Mouse (Mus musculus): ENCODE data around the gene Cbln3. TPM values are rescaled to one million over a fixed set of nuclear protein-coding genes. Genes with fewer than 3 reads are reported as not detected.

The Cbln3 gene
- polyA plus RNA-seq, 1 experiment from 2014 or later = 0.51 TPM

GRCm38 (mm10) chr14:55899701-55900413 lies 15.7 kb upstream of the Cbln3 start, which contains the start of gene Sdr39u1:
TSS of gene Sdr39u1 (minus strand) at chr14:55900293.
- peak within 1 kb of the TSS; percentile 60 for H3K4me3 ChIP-seq (replicated peaks; ENCODE audit: low read length)
- peak within 1 kb of the TSS; percentile 85 for H3K9ac ChIP-seq
- 3% methylated on average over 39 of the region's 39 CpGs for WGBS
- H3K9me3 ChIP-seq (ENCODE audit: control insufficient read depth, low read length) = no peaks in the 10 kb centered on the region
- peak within 1 kb of the TSS; percentile 84 for H3K27ac ChIP-seq
- DNase-seq (ENCODE audit: low spot score) = peak; percentile 92
- peak; percentile 96 for ATAC-seq (ENCODE audit: low FRiP score)
- H3K4me2 ChIP-seq (replicated peaks) = peak within 1 kb of the TSS; percentile 93
- no peaks in the 10 kb centered on the region for H3K27me3 ChIP-seq (ENCODE audit: control insufficient read depth, insufficient read depth, low read length)
- peaks cover 35% of the 10 kb centered on the region for H3K36me3 ChIP-seq (replicated peaks; ENCODE audit: control insufficient read depth, insufficient read depth)
- H3K4me1 ChIP-seq (replicated peaks; ENCODE audit: control insufficient read depth, insufficient read depth, low read length) = peaks cover 13% of the 10 kb centered on the region

DNA sequence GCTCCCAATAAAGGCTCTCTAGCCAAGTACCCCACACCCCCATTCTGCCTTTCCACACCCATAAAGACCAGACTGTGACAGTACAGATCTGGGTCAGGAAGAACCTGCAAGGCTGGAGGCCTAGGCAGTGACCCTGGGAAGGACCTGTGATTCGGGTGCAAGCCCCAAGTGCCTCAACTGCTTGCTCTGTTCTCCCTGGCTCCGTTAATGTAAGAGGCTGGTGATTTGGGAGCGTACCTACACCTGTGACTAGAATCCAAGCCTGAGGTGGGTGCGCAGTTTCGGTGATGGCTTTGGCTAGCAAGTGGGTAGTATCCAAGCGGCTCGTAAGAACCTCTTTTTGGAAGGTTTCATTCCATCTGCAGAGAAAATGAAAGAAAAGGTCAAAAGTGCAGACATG lies 14.8 kb upstream of the Cbln3 start:
- 89% methylated on average over 7 of the region's 7 CpGs for WGBS
- no peak overlapping the region for H3K9ac ChIP-seq
- H3K27ac ChIP-seq = no peak overlapping the region
- ATAC-seq (ENCODE audit: low FRiP score) (no peak), DNase-seq (ENCODE audit: low spot score) (no peak)
- H3K36me3 ChIP-seq (replicated peaks; ENCODE audit: control insufficient read depth, insufficient read depth) = peaks cover 44% of the 10 kb centered on the region
- peaks cover 13% of the 10 kb centered on the region for H3K4me1 ChIP-seq (replicated peaks; ENCODE audit: control insufficient read depth, insufficient read depth, low read length)
- H3K4me2 ChIP-seq (replicated peaks) = peak overlapping the region; percentile 93
- no peak overlapping the region for H3K4me3 ChIP-seq (replicated peaks; ENCODE audit: low read length)
- no peaks in the 10 kb centered on the region for H3K9me3 ChIP-seq (ENCODE audit: control insufficient read depth, low read length)
- H3K27me3 ChIP-seq (ENCODE audit: control insufficient read depth, insufficient read depth, low read length) = no peaks in the 10 kb centered on the region

- H3K4me2 ChIP-seq (replicated peaks) = no peak overlapping the region
- no peaks in the 10 kb centered on the region for H3K9me3 ChIP-seq (ENCODE audit: control insufficient read depth, low read length)
- H3K4me3 ChIP-seq (replicated peaks; ENCODE audit: low read length) = no peak overlapping the region
- ATAC-seq (ENCODE audit: low FRiP score) (no peak), DNase-seq (ENCODE audit: low spot score) (no peak)
- no peak overlapping the region for H3K9ac ChIP-seq
- no peaks in the 10 kb centered on the region for H3K27me3 ChIP-seq (ENCODE audit: control insufficient read depth, insufficient read depth, low read length)
- H3K36me3 ChIP-seq (replicated peaks; ENCODE audit: control insufficient read depth, insufficient read depth) = peaks cover 53% of the 10 kb centered on the region
- peaks cover 13% of the 10 kb centered on the region for H3K4me1 ChIP-seq (replicated peaks; ENCODE audit: control insufficient read depth, insufficient read depth, low read length)
- H3K27ac ChIP-seq = no peak overlapping the region
- 94% methylated on average over 12 of the region's 12 CpGs for WGBS
Measured at GRCm38 (mm10) chr14:55897671-55898070, 13.5 kb upstream of the Cbln3 start.

DNA sequence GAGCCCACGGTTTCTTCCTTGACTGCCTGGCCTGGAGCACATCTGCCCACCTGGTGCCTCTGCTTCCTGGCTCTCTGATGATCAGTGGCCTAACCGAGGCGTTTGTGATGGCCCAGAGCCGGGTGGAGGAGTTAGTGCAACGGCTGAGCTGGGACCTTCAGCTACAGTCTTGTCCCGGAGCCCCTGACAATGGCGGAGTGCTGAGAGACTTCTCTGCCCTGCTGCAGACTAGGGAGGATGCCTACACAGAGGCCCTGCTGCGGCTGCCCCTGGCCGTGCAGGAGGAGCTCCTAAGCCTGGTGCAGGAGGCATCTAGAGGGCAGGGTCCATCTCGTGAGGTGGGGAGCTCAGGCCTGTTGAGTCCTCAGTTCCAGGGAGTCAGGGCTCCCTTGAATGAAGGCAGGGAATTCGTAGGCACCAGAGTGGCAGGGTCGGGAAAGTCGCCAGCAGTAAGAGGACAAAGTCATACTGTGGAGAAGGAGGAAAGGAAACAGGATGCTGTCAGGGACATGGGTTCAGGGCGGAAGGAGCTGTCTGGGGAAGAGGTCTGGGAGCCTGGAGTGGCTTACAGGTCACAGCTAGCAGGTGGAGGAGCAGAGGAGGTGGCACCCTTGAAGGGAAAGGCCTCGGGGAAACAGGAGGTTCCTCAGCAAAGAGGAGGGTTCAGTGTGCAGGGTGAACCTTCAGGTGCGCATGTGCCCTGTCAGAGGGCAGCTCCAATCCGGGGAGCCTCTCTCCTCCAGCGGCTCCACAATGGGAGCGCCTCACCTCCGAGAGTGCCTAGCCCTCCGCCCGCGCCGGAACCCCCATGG lies 2.6 kb upstream of the Cbln3 start:
- Histone ChIP-seq H3K4me1 (replicated peaks; ENCODE audit: control insufficient read depth, insufficient read depth, low read length) (peaks cover 10% of the 10 kb centered on the region), H3K27me3 (ENCODE audit: control insufficient read depth, insufficient read depth, low read length) (no peaks in the 10 kb centered on the region), H3K9ac (no peak overlapping the region), H3K4me2 (replicated peaks) (no peak overlapping the region), H3K9me3 (ENCODE audit: control insufficient read depth, low read length) (no peaks in the 10 kb centered on the region), H3K4me3 (replicated peaks; ENCODE audit: low read length) (no peak overlapping the region), H3K36me3 (replicated peaks; ENCODE audit: control insufficient read depth, insufficient read depth) (peaks cover 43% of the 10 kb centered on the region), H3K27ac (no peak overlapping the region)
- ATAC-seq (ENCODE audit: low FRiP score) = no peak
- no peak for DNase-seq (ENCODE audit: low spot score)
- 84% methylated on average over 24 of the region's 24 CpGs for WGBS

GRCm38 (mm10) chr14:55885791-55886271 lies 1.6 kb upstream of the Cbln3 start:
- H3K27ac ChIP-seq = no peak overlapping the region
- peak overlapping the region; percentile 71 for H3K4me2 ChIP-seq (replicated peaks)
- 10% methylated on average over 16 of the region's 16 CpGs for WGBS

GRCm38 (mm10) chr14:55885114-55885790 lies 1.1 kb upstream of the Cbln3 start:
- H3K4me2 ChIP-seq (replicated peaks) = peak overlapping the region; percentile 71
- DNase-seq (ENCODE audit: low spot score) (no peak), ATAC-seq (ENCODE audit: low FRiP score) (peak; percentile 72)
- peaks cover 10% of the 10 kb centered on the region for H3K4me1 ChIP-seq (replicated peaks; ENCODE audit: control insufficient read depth, insufficient read depth, low read length)
- H3K27me3 ChIP-seq (ENCODE audit: control insufficient read depth, insufficient read depth, low read length) = no peaks in the 10 kb centered on the region
- 1% methylated on average over 18 of the region's 30 CpGs for whole genome bisulfite sequencing
- no peaks in the 10 kb centered on the region for H3K9me3 ChIP-seq (ENCODE audit: control insufficient read depth, low read length)
- H3K4me3 ChIP-seq (replicated peaks; ENCODE audit: low read length) = peak overlapping the region; percentile 72
- peaks cover 33% of the 10 kb centered on the region for H3K36me3 ChIP-seq (replicated peaks; ENCODE audit: control insufficient read depth, insufficient read depth)
- H3K9ac ChIP-seq = peak overlapping the region; percentile 75
- H3K27ac ChIP-seq = peak overlapping the region; percentile 71

More at GRCm38 (mm10) chr14:55885791-55886271, 1.6 kb upstream of the Cbln3 start:
- H3K9ac ChIP-seq = peak overlapping the region; percentile 75
- H3K4me1 ChIP-seq (replicated peaks; ENCODE audit: control insufficient read depth, insufficient read depth, low read length) = peaks cover 10% of the 10 kb centered on the region
- H3K36me3 ChIP-seq (replicated peaks; ENCODE audit: control insufficient read depth, insufficient read depth) = peaks cover 37% of the 10 kb centered on the region
- H3K4me3 ChIP-seq (replicated peaks; ENCODE audit: low read length) = peak overlapping the region; percentile 72
- ATAC-seq (ENCODE audit: low FRiP score) = no peak
- no peak for DNase-seq (ENCODE audit: low spot score)
- H3K27me3 ChIP-seq (ENCODE audit: control insufficient read depth, insufficient read depth, low read length) = no peaks in the 10 kb centered on the region
- no peaks in the 10 kb centered on the region for H3K9me3 ChIP-seq (ENCODE audit: control insufficient read depth, low read length)

GRCm38 (mm10) chr14:55884713-55885113 lies 521 bp upstream of the Cbln3 start, which contains the start of gene Khnyn:
TSS of gene Khnyn (plus strand) at chr14:55884947.
- no peaks in the 10 kb centered on the region for H3K27me3 ChIP-seq (ENCODE audit: control insufficient read depth, insufficient read depth, low read length)
- H3K4me3 ChIP-seq (replicated peaks; ENCODE audit: low read length) = peak within 1 kb of the TSS; percentile 72
- ATAC-seq (ENCODE audit: low FRiP score) (peak; percentile 91), DNase-seq (ENCODE audit: low spot score) (peak; percentile 79)
- peak within 1 kb of the TSS; percentile 75 for H3K9ac ChIP-seq
- H3K4me1 ChIP-seq (replicated peaks; ENCODE audit: control insufficient read depth, insufficient read depth, low read length) = peaks cover 10% of the 10 kb centered on the region
- H3K4me2 ChIP-seq (replicated peaks) = peak within 1 kb of the TSS; percentile 71
- no peaks in the 10 kb centered on the region for H3K9me3 ChIP-seq (ENCODE audit: control insufficient read depth, low read length)
- peak within 1 kb of the TSS; percentile 71 for H3K27ac ChIP-seq
- under 1% methylated on average over 27 of the region's 30 CpGs for WGBS
- peaks cover 27% of the 10 kb centered on the region for H3K36me3 ChIP-seq (replicated peaks; ENCODE audit: control insufficient read depth, insufficient read depth)

- H3K36me3 ChIP-seq (replicated peaks; ENCODE audit: control insufficient read depth, insufficient read depth) = peaks cover 18% of the 10 kb centered on the region
- no peak overlapping the region for H3K9ac ChIP-seq
- no peak for DNase-seq (ENCODE audit: low spot score)
- H3K27me3 ChIP-seq (ENCODE audit: control insufficient read depth, insufficient read depth, low read length) = no peaks in the 10 kb centered on the region
- H3K4me3 ChIP-seq (replicated peaks; ENCODE audit: low read length) = no peak overlapping the region
- no peak overlapping the region for H3K4me2 ChIP-seq (replicated peaks)
- no peak overlapping the region for H3K27ac ChIP-seq
- H3K4me1 ChIP-seq (replicated peaks; ENCODE audit: control insufficient read depth, insufficient read depth, low read length) = peaks cover 10% of the 10 kb centered on the region
- WGBS = 89% methylated on average over 12 of the region's 12 CpGs
- ATAC-seq (ENCODE audit: low FRiP score) = no peak
- H3K9me3 ChIP-seq (ENCODE audit: control insufficient read depth, low read length) = no peaks in the 10 kb centered on the region
Measured at GRCm38 (mm10) chr14:55883663-55884062, 529 bp downstream of the Cbln3 start.
